Mouse (Mus musculus): ENCODE results near the gene Sparcl1.

DNA sequence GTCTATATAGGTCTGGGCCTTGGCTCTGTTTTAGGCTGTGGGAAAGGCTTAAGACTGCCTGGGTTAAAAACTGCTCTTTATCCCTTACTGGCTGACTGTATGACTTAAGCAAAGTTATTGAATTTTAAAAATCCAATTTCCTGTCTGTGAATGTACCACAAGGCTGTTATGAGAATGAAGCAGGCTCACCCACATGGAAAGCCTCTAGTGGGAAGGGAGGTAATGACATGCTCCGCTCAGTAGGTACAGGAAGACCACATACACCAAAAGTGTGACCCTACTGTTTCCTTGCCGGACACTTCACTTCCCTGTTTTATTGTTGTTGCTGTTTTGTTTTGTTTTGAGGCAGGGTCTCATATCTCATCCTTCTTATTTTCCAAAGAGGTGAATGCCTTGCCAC, 27.5 kb upstream of the Sparcl1 start:
- TF ChIP-seq EP300 (IDR thresholded peaks at IDR 0.05; ENCODE audit: insufficient read depth, low read depth, low read length) = no peak
- no peak for TF ChIP-seq POLR2A (IDR thresholded peaks at IDR 0.05; ENCODE audit: insufficient read depth, low read depth, low read length)
- peak; percentile 49 for TF ChIP-seq CTCF (IDR thresholded peaks at IDR 0.05)
